Mouse (Mus musculus): ENCODE measurements around the gene Coa7. TPM values are rescaled to one million over a fixed set of nuclear protein-coding genes. Genes with fewer than 3 reads are reported as not detected.

The Coa7 gene
- polyA plus RNA-seq, 1 experiment from 2014 or later: 31.9 TPM

DNA sequence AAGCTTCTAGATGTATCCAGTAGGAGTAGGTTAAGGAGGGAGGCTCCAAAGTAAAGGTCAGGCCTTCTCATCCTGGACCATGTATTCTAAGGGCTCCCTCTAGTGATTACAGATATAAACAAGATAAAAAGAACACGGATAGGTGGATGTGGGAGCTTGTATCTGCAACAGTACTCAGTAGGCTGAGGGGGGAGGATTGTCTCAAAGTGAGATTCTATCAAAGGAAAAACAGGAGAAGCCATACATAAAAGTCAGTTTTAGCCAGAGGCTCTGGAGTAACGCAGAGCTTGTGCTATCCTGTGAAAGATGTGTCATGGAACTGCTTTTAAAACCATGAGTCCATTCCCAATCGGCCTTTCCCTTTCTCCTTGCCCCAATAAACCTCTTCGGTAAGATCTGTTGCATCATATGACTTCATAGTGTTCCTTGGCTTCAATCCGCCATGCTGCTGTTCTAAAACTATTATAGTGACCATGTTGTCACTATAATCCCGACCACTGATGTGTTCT lies 815 bp upstream of the Coa7 start:
- TF ChIP-seq EP300 (IDR thresholded peaks at IDR 0.05): no peak; the same call in 1 of the 2 replicates
- TF ChIP-seq CTCF (IDR thresholded peaks at IDR 0.05): peak; percentile 67
- Histone ChIP-seq H3K4me3 (ENCODE audit: low read depth, low read length) (peak overlapping the region; percentile 60), H3K36me3 (ENCODE audit: insufficient read depth, low read length) (no peaks in the 10 kb centered on the region), H3K4me1 (ENCODE audit: insufficient read depth, low read depth, low read length) (no peaks in the 10 kb centered on the region), H3K27ac (ENCODE audit: low read length) (peak overlapping the region; percentile 92), H3K9ac (replicated peaks; ENCODE audit: low read depth) (peak overlapping the region; percentile 53), H3K9me3 (ENCODE audit: low read length) (no peaks in the 10 kb centered on the region), H3K27me3 (replicated peaks; ENCODE audit: insufficient read depth, low read length) (no peaks in the 10 kb centered on the region), H3K4me2 (replicated peaks; ENCODE audit: low read depth, low read length) (peak overlapping the region; percentile 60)
- ATAC-seq (peak; percentile 14; the same call in 1 of the 2 replicates), DNase-seq (ENCODE audit: low spot score) (peak; percentile 86)
- WGBS: 34% methylated on average over 6 of the region's 6 CpGs

DNA sequence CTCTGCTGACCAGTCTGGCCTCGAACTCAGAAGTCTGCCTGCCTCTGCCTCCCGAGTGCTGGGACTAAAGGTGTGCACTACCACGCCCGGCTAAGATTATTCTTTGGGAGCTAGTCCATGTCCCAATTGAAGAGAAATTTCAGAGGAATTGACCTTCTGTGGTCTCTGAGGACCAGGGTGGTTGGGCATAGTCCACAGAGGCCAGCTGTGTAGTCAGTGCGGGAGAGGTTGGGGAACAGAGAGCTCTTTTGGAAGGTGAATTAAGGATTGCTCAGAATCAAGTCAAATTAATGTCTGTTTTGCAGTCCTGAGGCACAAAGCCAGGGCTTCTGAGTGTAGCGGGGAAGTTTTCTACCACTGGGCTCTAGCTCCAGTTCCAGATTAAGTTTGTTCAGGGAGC lies 1.9 kb downstream of the Coa7 start:
- Histone ChIP-seq H3K9ac (replicated peaks; ENCODE audit: low read depth) (no peak overlapping the region), H3K4me2 (replicated peaks; ENCODE audit: low read depth, low read length) (no peak overlapping the region), H3K36me3 (ENCODE audit: insufficient read depth, low read length) (no peaks in the 10 kb centered on the region), H3K27me3 (replicated peaks; ENCODE audit: insufficient read depth, low read length) (no peaks in the 10 kb centered on the region), H3K4me1 (ENCODE audit: insufficient read depth, low read depth, low read length) (no peaks in the 10 kb centered on the region), H3K27ac (ENCODE audit: low read length) (no peak overlapping the region), H3K4me3 (ENCODE audit: low read depth, low read length) (no peak overlapping the region), H3K9me3 (ENCODE audit: low read length) (no peaks in the 10 kb centered on the region)
- TF ChIP-seq EP300 (IDR thresholded peaks at IDR 0.05): no peak
- DNase-seq (ENCODE audit: low spot score) (no peak), ATAC-seq (no peak)
- 93% methylated on average over 6 of the region's 6 CpGs for WGBS

DNA sequence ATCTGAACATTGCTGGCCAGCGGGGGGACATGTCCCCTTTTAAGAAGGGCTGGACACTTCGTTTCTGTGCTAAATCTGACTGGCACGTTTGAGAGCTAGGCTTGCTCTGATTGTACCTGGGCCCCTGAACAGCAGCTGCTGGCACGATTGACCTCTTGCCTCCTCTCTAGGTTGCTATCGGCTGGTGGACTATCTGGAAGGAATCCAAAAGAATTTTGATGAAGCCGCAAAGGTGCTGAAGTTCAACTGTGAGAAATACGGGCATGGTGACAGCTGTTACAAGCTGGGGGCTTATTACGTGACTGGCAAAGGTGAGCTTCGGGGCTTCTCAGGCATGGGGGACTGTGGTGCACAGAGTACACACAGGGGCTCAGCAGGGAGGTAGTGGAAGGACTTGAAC lies 4.1 kb downstream of the Coa7 start:
- Histone ChIP-seq H3K9me3 (ENCODE audit: low read length) (no peaks in the 10 kb centered on the region), H3K4me2 (replicated peaks; ENCODE audit: low read depth, low read length) (no peak overlapping the region), H3K4me1 (ENCODE audit: insufficient read depth, low read depth, low read length) (no peaks in the 10 kb centered on the region), H3K27me3 (replicated peaks; ENCODE audit: insufficient read depth, low read length) (no peaks in the 10 kb centered on the region), H3K9ac (replicated peaks; ENCODE audit: low read depth) (no peak overlapping the region), H3K36me3 (ENCODE audit: insufficient read depth, low read length) (no peaks in the 10 kb centered on the region), H3K4me3 (ENCODE audit: low read depth, low read length) (no peak overlapping the region), H3K27ac (ENCODE audit: low read length) (no peak overlapping the region)
- 81% methylated on average over 9 of the region's 9 CpGs for WGBS
- ATAC-seq (no peak), DNase-seq (ENCODE audit: low spot score) (no peak)
- TF ChIP-seq EP300 (IDR thresholded peaks at IDR 0.05) (no peak), CTCF (IDR thresholded peaks at IDR 0.05) (no peak)

DNA sequence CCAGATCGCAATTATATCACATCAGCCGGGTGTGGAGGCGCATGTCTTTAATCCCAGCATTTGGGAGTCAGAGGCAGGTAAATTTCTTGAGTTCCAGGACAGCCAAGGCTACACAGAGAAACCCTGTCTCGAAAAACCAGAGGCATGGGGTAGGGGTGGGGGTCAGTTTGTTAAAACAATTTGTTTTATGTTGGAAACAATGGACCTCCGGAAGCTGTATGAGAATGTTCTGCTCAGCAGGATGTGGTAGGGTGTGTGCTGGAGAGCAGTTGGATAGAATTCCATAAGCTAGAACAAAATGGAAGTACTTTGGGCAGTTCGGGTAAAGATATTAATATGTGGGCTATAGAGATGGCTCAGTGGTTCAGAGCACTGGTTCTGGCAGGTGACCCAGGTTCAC lies 7.5 kb downstream of the Coa7 start:
- no peaks in the 10 kb centered on the region for H3K4me1 ChIP-seq (ENCODE audit: insufficient read depth, low read depth, low read length)
- H3K4me3 ChIP-seq (ENCODE audit: low read depth, low read length): no peak overlapping the region
- peak overlapping the region; percentile 16; the same call in 1 of the 2 replicates for H3K27ac ChIP-seq (ENCODE audit: low read length)
- no peaks in the 10 kb centered on the region for H3K27me3 ChIP-seq (replicated peaks; ENCODE audit: insufficient read depth, low read length)
- no peak overlapping the region for H3K4me2 ChIP-seq (replicated peaks; ENCODE audit: low read depth, low read length)
- DNase-seq (ENCODE audit: low spot score): peak; percentile 40
- H3K36me3 ChIP-seq (ENCODE audit: insufficient read depth, low read length): peaks cover 5% of the 10 kb centered on the region; the same call in 1 of the 2 replicates
- peak; percentile 84 for ATAC-seq
- 68% methylated on average over 6 of the region's 6 CpGs for WGBS
- peak; percentile 80 for TF ChIP-seq EP300 (IDR thresholded peaks at IDR 0.05)
- TF ChIP-seq CTCF (IDR thresholded peaks at IDR 0.05): no peak
- no peak overlapping the region for H3K9ac ChIP-seq (replicated peaks; ENCODE audit: low read depth)
- H3K9me3 ChIP-seq (ENCODE audit: low read length): no peaks in the 10 kb centered on the region

GRCm38 (mm10) chr4:108336765-108337164 lies 8.8 kb downstream of the Coa7 start:
- H3K9ac ChIP-seq (replicated peaks; ENCODE audit: low read depth): no peak overlapping the region
- no peak for ATAC-seq
- H3K4me2 ChIP-seq (replicated peaks; ENCODE audit: low read depth, low read length): no peak overlapping the region
- WGBS: 60% methylated on average over 2 of the region's 2 CpGs
- no peak overlapping the region for H3K27ac ChIP-seq (ENCODE audit: low read length)
- no peak overlapping the region for H3K4me3 ChIP-seq (ENCODE audit: low read depth, low read length)
- TF ChIP-seq CTCF (IDR thresholded peaks at IDR 0.05): no peak
- TF ChIP-seq EP300 (IDR thresholded peaks at IDR 0.05): no peak
- H3K27me3 ChIP-seq (replicated peaks; ENCODE audit: insufficient read depth, low read length): no peaks in the 10 kb centered on the region
- H3K9me3 ChIP-seq (ENCODE audit: low read length): no peaks in the 10 kb centered on the region
- DNase-seq (ENCODE audit: low spot score): no peak
- H3K36me3 ChIP-seq (ENCODE audit: insufficient read depth, low read length): peaks cover 5% of the 10 kb centered on the region; the same call in 1 of the 2 replicates
- no peaks in the 10 kb centered on the region for H3K4me1 ChIP-seq (ENCODE audit: insufficient read depth, low read depth, low read length)

GRCm38 (mm10) chr4:108337817-108338216 lies 9.9 kb downstream of the Coa7 start:
- Histone ChIP-seq H3K36me3 (ENCODE audit: insufficient read depth, low read length) (peaks cover 5% of the 10 kb centered on the region; the same call in 1 of the 2 replicates), H3K4me1 (ENCODE audit: insufficient read depth, low read depth, low read length) (no peaks in the 10 kb centered on the region), H3K9me3 (ENCODE audit: low read length) (no peaks in the 10 kb centered on the region), H3K4me3 (ENCODE audit: low read depth, low read length) (no peak overlapping the region), H3K4me2 (replicated peaks; ENCODE audit: low read depth, low read length) (no peak overlapping the region), H3K27me3 (replicated peaks; ENCODE audit: insufficient read depth, low read length) (no peaks in the 10 kb centered on the region), H3K9ac (replicated peaks; ENCODE audit: low read depth) (no peak overlapping the region), H3K27ac (ENCODE audit: low read length) (no peak overlapping the region)
- 45% methylated on average over 3 of the region's 3 CpGs for WGBS
- ATAC-seq (no peak), DNase-seq (ENCODE audit: low spot score) (no peak)
- TF ChIP-seq EP300 (IDR thresholded peaks at IDR 0.05): no peak
- TF ChIP-seq CTCF (IDR thresholded peaks at IDR 0.05): no peak

DNA sequence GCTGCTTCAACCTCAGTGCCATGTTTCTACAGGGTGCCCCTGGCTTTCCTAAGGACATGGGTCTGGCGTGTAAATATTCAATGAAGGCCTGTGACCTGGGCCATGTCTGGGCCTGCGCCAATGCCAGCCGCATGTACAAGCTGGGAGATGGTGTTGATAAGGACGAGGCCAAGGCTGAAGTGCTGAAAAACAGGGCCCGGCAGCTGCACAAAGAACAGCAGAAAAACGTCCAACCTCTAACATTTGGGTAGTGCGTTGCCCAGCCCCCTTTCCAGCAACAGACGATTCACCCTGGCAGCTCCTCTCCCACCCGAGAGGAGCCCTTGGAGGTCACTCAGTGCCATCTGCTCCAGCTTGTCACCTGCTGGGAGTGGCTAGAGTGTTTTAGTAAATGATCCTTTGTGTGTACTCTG lies 10.4 kb downstream of the Coa7 start:
- no peak overlapping the region for H3K4me3 ChIP-seq (ENCODE audit: low read depth, low read length)
- no peak overlapping the region for H3K9ac ChIP-seq (replicated peaks; ENCODE audit: low read depth)
- no peaks in the 10 kb centered on the region for H3K9me3 ChIP-seq (ENCODE audit: low read length)
- WGBS: 62% methylated on average over 9 of the region's 9 CpGs
- ATAC-seq (no peak), DNase-seq (ENCODE audit: low spot score) (no peak)
- no peak overlapping the region for H3K4me2 ChIP-seq (replicated peaks; ENCODE audit: low read depth, low read length)
- no peaks in the 10 kb centered on the region for H3K27me3 ChIP-seq (replicated peaks; ENCODE audit: insufficient read depth, low read length)
- H3K36me3 ChIP-seq (ENCODE audit: insufficient read depth, low read length): peaks cover 5% of the 10 kb centered on the region; the same call in 1 of the 2 replicates
- H3K27ac ChIP-seq (ENCODE audit: low read length): no peak overlapping the region
- TF ChIP-seq EP300 (IDR thresholded peaks at IDR 0.05): no peak
- no peaks in the 10 kb centered on the region for H3K4me1 ChIP-seq (ENCODE audit: insufficient read depth, low read depth, low read length)
